Mouse (Mus musculus): Measurements from ENCODE around the gene Rabgap1. TPM values are rescaled to one million over a fixed set of nuclear protein-coding genes. Genes with fewer than 3 reads are reported as not detected.

Gene Rabgap1
- polyA plus RNA-seq, 1 experiment from 2014 or later, result 22.3 TPM

DNA sequence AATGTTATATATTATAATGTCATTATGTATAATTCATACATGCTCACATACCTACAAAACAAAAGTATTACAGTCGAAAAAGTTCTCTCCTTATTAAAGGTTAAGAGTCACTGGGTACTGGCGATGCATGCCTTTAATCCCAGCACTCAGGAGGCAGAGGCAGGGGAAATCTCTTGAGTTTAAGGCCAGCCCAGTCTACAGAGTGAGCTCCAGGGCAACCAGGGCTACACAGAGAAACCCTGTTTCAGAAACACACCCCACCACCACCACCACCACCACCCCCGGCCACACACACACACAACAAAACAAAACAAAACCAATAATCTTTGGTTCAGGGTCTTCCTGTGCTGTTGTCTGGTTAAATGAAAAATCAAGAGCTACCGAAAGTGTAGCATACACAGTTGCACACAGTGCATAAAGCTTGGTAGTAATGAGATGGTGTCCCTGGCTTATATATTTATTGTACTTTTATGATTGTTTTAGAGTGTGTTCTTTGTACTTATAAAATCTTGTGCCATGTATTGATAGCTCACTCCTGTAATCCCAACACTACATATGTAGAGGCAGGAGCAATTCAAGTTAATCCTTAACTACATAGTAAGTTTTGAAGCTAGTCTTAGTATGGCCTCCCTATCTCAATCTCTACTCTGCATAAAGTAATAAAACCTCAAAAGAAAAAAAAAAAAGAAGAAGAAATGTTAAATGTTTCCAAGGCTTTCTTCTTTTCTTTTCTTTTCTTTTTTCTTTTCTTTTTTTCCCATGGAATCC is 68.2 kb downstream of the Rabgap1 start:
- H3K4me3 ChIP-seq (ENCODE audit: low read depth, low read length), result no peak overlapping the region
- ATAC-seq (no peak), DNase-seq (ENCODE audit: low spot score) (no peak)
- H3K36me3 ChIP-seq (ENCODE audit: insufficient read depth, low read length), result no peaks in the 10 kb centered on the region; the same call in 1 of the 2 replicates
- no peak overlapping the region for H3K9ac ChIP-seq (replicated peaks; ENCODE audit: low read depth)
- H3K4me1 ChIP-seq (ENCODE audit: insufficient read depth, low read depth, low read length), result no peaks in the 10 kb centered on the region
- H3K27ac ChIP-seq (ENCODE audit: low read length), result no peak overlapping the region
- H3K9me3 ChIP-seq (ENCODE audit: low read length), result no peaks in the 10 kb centered on the region
- H3K27me3 ChIP-seq (replicated peaks; ENCODE audit: insufficient read depth, low read length), result no peaks in the 10 kb centered on the region
- H3K4me2 ChIP-seq (replicated peaks; ENCODE audit: low read depth, low read length), result no peak overlapping the region
- no peak for TF ChIP-seq EP300 (IDR thresholded peaks at IDR 0.05)
- TF ChIP-seq CTCF (IDR thresholded peaks at IDR 0.05), result no peak
- 87% methylated on average over 4 of the region's 4 CpGs for WGBS

DNA sequence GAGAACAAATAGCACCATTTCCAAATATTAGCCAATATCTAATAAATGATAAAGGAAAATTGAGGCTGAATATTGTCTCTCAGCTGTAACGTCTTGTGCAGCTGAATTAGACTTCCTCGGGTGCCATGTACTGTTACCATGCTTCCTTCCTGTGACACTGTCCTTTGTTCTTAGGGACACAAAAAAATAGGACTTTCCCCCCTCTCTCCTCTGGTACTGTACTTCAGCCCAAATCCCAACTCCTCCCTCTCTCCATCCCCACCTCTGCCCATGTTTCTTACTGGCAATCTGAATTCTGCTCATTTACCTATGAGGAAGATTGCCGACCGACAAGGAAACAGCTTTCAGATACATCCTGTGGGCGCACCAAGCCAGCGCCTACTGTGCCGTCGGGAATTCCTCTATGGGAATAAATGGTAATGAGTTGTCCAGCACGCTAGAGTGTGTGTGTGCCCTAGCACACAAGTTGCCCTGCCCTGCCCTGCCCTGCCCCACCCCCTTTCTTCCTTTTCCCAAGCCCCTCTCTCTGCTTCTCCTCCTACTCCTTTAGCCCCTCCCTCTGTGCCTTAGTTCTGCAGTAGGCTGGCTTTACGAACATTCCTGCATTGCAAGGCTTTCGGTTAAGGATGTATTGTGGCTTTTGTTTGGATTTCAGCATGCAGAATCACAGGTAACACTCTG is 73.1 kb downstream of the Rabgap1 start, which contains the start of gene Gpr21:
Gpr21 (plus strand) TSS at position 303 of the 681 bp plus-strand sequence.
- H3K4me2 ChIP-seq (replicated peaks; ENCODE audit: low read depth, low read length), result peak within 1 kb of the TSS; percentile 42
- WGBS, result 30% methylated on average over 11 of the region's 11 CpGs
- no peaks in the 10 kb centered on the region for H3K9me3 ChIP-seq (ENCODE audit: low read length)
- no peak within 1 kb of the TSS for H3K27ac ChIP-seq (ENCODE audit: low read length)
- H3K9ac ChIP-seq (replicated peaks; ENCODE audit: low read depth), result no peak within 1 kb of the TSS
- peak; percentile 61 for DNase-seq (ENCODE audit: low spot score)
- ATAC-seq, result peak; percentile 79
- TF ChIP-seq CTCF (IDR thresholded peaks at IDR 0.05), result no peak
- no peak for TF ChIP-seq EP300 (IDR thresholded peaks at IDR 0.05)
- H3K4me1 ChIP-seq (ENCODE audit: insufficient read depth, low read depth, low read length), result no peaks in the 10 kb centered on the region
- no peaks in the 10 kb centered on the region; the same call in 1 of the 2 replicates for H3K36me3 ChIP-seq (ENCODE audit: insufficient read depth, low read length)
- H3K4me3 ChIP-seq (ENCODE audit: low read depth, low read length), result peak within 1 kb of the TSS; percentile 10; the same call in 1 of the 2 replicates
- no peaks in the 10 kb centered on the region for H3K27me3 ChIP-seq (replicated peaks; ENCODE audit: insufficient read depth, low read length)

DNA sequence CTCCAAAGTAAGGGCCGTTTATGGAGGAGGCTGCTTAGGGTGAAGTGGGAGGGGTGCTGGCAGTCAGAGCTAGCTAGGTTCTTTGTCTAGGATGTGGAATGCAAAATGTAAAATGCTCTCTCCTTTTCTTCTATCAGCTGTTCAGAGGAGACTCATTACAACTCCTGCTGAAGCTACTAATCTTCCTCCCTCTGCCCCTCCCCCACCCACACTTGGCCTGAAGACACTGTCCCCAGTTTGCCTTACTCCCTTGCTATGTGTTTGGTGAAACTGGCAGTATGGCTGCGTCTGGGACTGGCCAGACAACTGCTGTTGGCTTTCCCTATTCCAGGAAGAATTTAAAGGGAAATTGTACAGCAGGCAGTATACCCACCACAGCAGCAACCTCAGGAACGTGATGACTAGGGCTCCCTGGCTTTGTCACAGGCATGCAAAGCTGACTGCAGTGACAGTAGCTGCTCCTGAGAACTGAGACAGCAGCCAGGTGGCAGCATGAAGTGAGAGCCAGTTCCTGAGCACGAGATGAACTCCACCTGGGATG is 73.9 kb downstream of the Rabgap1 start:
- H3K4me3 ChIP-seq (ENCODE audit: low read depth, low read length), result no peak overlapping the region; the same call in 1 of the 2 replicates
- no peak overlapping the region for H3K27ac ChIP-seq (ENCODE audit: low read length)
- WGBS, result 36% methylated on average over 4 of the region's 4 CpGs

DNA sequence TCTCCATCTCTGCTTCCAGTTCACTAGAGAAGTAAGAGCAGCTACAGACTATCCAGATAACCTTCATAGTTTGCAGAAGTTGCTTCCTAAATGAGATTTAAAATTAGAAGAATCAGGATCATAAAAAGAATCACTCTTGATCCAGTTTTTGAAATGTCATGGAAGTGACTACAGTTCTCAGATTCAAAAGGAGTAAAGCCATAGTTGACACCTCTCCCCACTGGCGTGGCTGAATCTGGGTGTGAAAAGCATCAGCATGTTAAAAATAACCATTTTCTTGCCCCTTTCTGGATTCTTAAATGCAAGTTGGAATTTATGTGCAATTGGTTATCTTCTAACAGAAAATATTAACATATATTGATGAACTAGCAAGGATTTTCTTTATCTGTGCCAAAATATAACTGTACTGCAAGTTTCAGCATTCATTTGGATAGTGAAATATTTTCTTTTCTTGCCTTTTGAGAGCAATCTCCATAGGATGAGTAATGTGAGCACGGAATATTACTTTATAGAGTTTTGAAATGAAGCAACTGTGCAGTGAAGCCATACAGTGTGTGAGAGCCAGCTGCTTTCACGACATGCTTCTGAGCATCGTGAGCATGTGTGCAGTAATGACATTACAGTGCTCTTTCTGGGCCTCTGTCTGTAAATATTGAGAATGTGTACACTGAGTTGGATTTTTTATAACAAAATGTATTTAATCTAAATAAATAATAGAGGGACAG is 75.6 kb downstream of the Rabgap1 start:
- H3K9ac ChIP-seq (replicated peaks; ENCODE audit: low read depth), result no peak overlapping the region
- no peaks in the 10 kb centered on the region for H3K9me3 ChIP-seq (ENCODE audit: low read length)
- no peak overlapping the region for H3K4me2 ChIP-seq (replicated peaks; ENCODE audit: low read depth, low read length)
- peak; percentile 49 for ATAC-seq
- H3K4me3 ChIP-seq (ENCODE audit: low read depth, low read length), result no peak overlapping the region
- 68% methylated on average over 4 of the region's 4 CpGs for WGBS
- no peaks in the 10 kb centered on the region; the same call in 1 of the 2 replicates for H3K36me3 ChIP-seq (ENCODE audit: insufficient read depth, low read length)
- H3K27ac ChIP-seq (ENCODE audit: low read length), result no peak overlapping the region
- H3K27me3 ChIP-seq (replicated peaks; ENCODE audit: insufficient read depth, low read length), result no peaks in the 10 kb centered on the region
- H3K4me1 ChIP-seq (ENCODE audit: insufficient read depth, low read depth, low read length), result no peaks in the 10 kb centered on the region
- peak; percentile 9 for DNase-seq (ENCODE audit: low spot score)
- TF ChIP-seq EP300 (IDR thresholded peaks at IDR 0.05) (no peak), CTCF (IDR thresholded peaks at IDR 0.05) (no peak)

More for the DNA sequence above, 73.9 kb downstream of the Rabgap1 start:
- Histone ChIP-seq H3K9ac (replicated peaks; ENCODE audit: low read depth) (no peak overlapping the region), H3K4me1 (ENCODE audit: insufficient read depth, low read depth, low read length) (no peaks in the 10 kb centered on the region), H3K36me3 (ENCODE audit: insufficient read depth, low read length) (no peaks in the 10 kb centered on the region; the same call in 1 of the 2 replicates), H3K4me2 (replicated peaks; ENCODE audit: low read depth, low read length) (no peak overlapping the region), H3K9me3 (ENCODE audit: low read length) (no peaks in the 10 kb centered on the region), H3K27me3 (replicated peaks; ENCODE audit: insufficient read depth, low read length) (no peaks in the 10 kb centered on the region)
- TF ChIP-seq EP300 (IDR thresholded peaks at IDR 0.05) (no peak), CTCF (IDR thresholded peaks at IDR 0.05) (no peak)
- DNase-seq (ENCODE audit: low spot score) (no peak), ATAC-seq (no peak)

DNA sequence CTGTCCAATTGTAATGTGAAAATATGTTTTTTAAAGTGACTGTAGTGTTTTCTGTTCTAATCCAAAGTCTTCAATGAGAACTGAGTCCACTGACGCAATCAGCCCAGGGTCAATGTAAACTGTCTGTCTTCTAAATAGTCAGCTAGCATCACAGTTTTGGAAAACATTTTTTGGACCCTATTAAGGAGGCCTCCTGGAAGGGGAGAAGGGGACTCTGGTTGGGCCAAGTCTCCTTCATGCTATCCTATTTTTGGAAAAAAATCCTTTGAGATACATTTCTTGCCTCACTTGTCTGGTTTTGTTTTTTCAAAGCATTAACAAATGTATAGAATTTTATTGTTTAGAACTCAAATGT is 76.2 kb downstream of the Rabgap1 start:
- no peaks in the 10 kb centered on the region; the same call in 1 of the 2 replicates for H3K36me3 ChIP-seq (ENCODE audit: insufficient read depth, low read length)
- no peak overlapping the region for H3K27ac ChIP-seq (ENCODE audit: low read length)
- peak; percentile 58 for ATAC-seq
- no peaks in the 10 kb centered on the region for H3K4me1 ChIP-seq (ENCODE audit: insufficient read depth, low read depth, low read length)
- 69% methylated on average over 1 of the region's 1 CpGs for WGBS
- no peak overlapping the region for H3K4me3 ChIP-seq (ENCODE audit: low read depth, low read length)
- TF ChIP-seq EP300 (IDR thresholded peaks at IDR 0.05) (no peak), CTCF (IDR thresholded peaks at IDR 0.05) (no peak)
- H3K9me3 ChIP-seq (ENCODE audit: low read length), result no peaks in the 10 kb centered on the region
- no peaks in the 10 kb centered on the region for H3K27me3 ChIP-seq (replicated peaks; ENCODE audit: insufficient read depth, low read length)
- DNase-seq (ENCODE audit: low spot score), result peak; percentile 32
- no peak overlapping the region for H3K9ac ChIP-seq (replicated peaks; ENCODE audit: low read depth)
- H3K4me2 ChIP-seq (replicated peaks; ENCODE audit: low read depth, low read length), result no peak overlapping the region

DNA sequence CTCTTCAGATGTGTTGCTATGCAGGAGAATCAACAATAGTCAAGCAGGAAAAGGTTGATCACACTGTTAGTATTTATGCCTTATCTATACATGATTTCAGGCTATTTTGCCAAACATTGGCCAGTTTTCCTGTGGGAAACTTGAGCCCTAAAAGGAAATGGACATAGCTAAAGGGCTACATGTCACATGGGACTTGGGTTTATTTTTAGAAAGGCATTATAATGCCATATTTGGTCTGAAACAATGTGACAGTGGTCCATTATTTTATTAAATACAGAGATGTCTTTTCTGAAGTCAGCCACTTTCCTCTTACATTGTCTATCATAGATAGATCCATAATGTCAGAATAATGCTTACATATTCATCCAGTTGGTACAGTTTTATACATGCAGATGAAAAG is 84.5 kb downstream of the Rabgap1 start:
- no peak for ATAC-seq

More for the DNA sequence above, 84.5 kb downstream of the Rabgap1 start:
- H3K36me3 ChIP-seq (ENCODE audit: insufficient read depth, low read length), result no peaks in the 10 kb centered on the region
- H3K9me3 ChIP-seq (ENCODE audit: low read length), result no peaks in the 10 kb centered on the region
- no peak for DNase-seq (ENCODE audit: low spot score)
- H3K4me2 ChIP-seq (replicated peaks; ENCODE audit: low read depth, low read length), result no peak overlapping the region
- H3K4me3 ChIP-seq (ENCODE audit: low read depth, low read length), result no peak overlapping the region
- H3K4me1 ChIP-seq (ENCODE audit: insufficient read depth, low read depth, low read length), result no peaks in the 10 kb centered on the region
- no peak overlapping the region for H3K9ac ChIP-seq (replicated peaks; ENCODE audit: low read depth)
- TF ChIP-seq EP300 (IDR thresholded peaks at IDR 0.05) (no peak), CTCF (IDR thresholded peaks at IDR 0.05) (no peak)
- H3K27me3 ChIP-seq (replicated peaks; ENCODE audit: insufficient read depth, low read length), result no peaks in the 10 kb centered on the region
- no peak overlapping the region for H3K27ac ChIP-seq (ENCODE audit: low read length)

Measured in lung, postnatal 0 days (tissue).